Mouse (Mus musculus) left cerebral cortex, postnatal 25 days (tissue): ENCODE measurements around the gene Vav3. TPM values are rescaled to one million over a fixed set of nuclear protein-coding genes. Genes with fewer than 3 reads are reported as not detected.

ENCODE experiments used
- DNase-seq, 2 experiments: peaks; one replicate each; pipeline ENCODE4 v3.0.0; 2022; ENCODE audit warnings: low spot score in 2 of 2, mixed read lengths in 1 of 2
- intact Hi-C: fragments of 180-260 bp; cut with DNase I; formaldehyde crosslinking; loops from one replicate; pipeline ENCODE4 v1.15.1; 2025
- total RNA-seq, 2 experiments: library from RNA; stranded (reverse); gene quantifications; 2 replicates each; pipeline ENCODE4 v1.2.3; 2021

Vav3 gene
- total RNA-seq, 2 experiments from 2014 or later: 6.6 to 6.7 TPM

DNA sequence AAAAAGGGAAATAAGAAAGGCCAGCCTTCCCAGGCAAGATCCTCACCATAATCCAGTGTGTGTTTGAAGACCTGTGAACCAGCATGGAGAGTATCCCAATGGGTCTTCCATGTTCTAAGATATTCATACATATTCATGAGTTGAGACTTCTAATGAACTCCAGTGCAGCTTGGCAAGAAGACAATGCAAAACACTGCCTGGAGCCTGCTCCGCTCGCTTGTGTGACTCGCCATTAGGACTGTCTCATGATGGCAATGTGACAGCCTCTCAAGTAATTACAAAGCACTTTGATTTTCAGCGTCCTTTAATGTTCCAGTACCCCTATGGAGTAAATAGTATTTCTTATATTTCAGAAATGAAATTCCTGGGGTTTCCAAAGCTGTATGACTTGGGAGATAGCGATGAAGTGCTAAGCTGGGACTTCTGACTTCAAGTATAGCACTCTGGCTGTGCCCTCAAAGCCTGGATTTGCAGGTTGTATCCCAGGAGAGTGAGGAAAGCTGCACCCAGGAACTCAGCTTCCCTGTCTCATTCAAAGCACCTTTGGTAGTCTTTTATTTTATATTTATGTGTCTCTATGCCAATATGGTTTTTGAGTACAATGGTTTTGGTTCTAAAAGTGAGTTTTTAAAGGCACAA is 391.3 kb downstream of the Vav3 start:
- intact Hi-C loops: loop anchor here (5.0 to 10.0 kb wide), 2 partner anchors 204 to 1343 kb away; no protein-coding TSS in a partner anchor
- no peak for DNase-seq

GRCm38 (mm10) chr3:109732327-109733182 is 392.1 kb downstream of the Vav3 start:
- intact Hi-C loops: loop anchor here (5.0 to 10.0 kb wide), 2 partner anchors 205 to 1342 kb away; no protein-coding TSS in a partner anchor
- peak; percentile 18 to 52 for DNase-seq

Other genes starting within 250 kb of the Vav3 start
- 1 to 10 TPM; 3.2 to 3.5 TPM for gene Slc25a24, start 217.5 kb upstream of the Vav3 start, total RNA-seq